Mouse (Mus musculus): ENCODE results near the gene Dsp. TPM values are rescaled to one million over a fixed set of nuclear protein-coding genes. Genes with fewer than 3 reads are reported as not detected.

Dsp gene
- polyA plus RNA-seq, 1 experiment, result not detected

DNA sequence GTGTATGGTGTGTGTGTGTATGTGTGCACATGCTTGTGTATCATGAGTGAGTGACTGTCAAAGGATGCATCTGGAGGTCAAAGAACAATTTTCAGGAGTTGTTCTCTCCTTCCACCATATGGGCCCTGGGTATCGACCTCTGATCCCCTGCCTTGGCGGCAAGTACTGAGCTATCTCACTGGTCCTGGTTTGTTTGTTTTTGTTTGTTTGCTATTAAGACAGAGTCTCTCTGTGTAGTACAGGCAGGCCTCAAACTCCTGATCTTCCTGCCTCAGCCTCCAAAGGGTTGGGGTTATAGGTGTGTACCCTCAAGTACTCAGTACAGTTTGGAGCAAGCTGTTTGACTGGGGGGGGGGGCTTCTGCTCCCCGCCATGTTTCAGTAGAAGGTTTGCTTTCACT, 16.0 kb downstream of the Dsp start:
- H3K27me3 ChIP-seq (ENCODE audit: control insufficient read depth, insufficient read depth, insufficient read length), result no peaks in the 10 kb centered on the region
- no peak overlapping the region for H3K4me3 ChIP-seq
- H3K36me3 ChIP-seq (ENCODE audit: control insufficient read depth, insufficient read depth), result no peaks in the 10 kb centered on the region
- no peak overlapping the region for H3K4me2 ChIP-seq (ENCODE audit: low read depth)
- no peaks in the 10 kb centered on the region for H3K79me2 ChIP-seq (ENCODE audit: control insufficient read depth, insufficient read depth)
- H3ac ChIP-seq (ENCODE audit: control insufficient read depth, insufficient read length), result no peak overlapping the region
- TF ChIP-seq MAX (IDR thresholded peaks at IDR 0.05; ENCODE audit: low read depth), result no peak
- no peak for TF ChIP-seq USF1 (IDR thresholded peaks at IDR 0.05; ENCODE audit: low read depth)
- TF ChIP-seq SRF (IDR thresholded peaks at IDR 0.05; ENCODE audit: control insufficient read depth, insufficient read length, low read depth), result no peak
- no peak for TF ChIP-seq POLR2AphosphoS2 (IDR thresholded peaks at IDR 0.05; ENCODE audit: insufficient read length, low read depth)
- TF ChIP-seq CEBPB (IDR thresholded peaks at IDR 0.05; ENCODE audit: insufficient read depth, poor library complexity, severe bottlenecking), result no peak
- no peak for TF ChIP-seq E2F4 (IDR thresholded peaks at IDR 0.05; ENCODE audit: insufficient read depth)
- no peak for TF ChIP-seq POLR2A (IDR thresholded peaks at IDR 0.05; ENCODE audit: insufficient read length, low read depth)
- TF ChIP-seq TCF3 (IDR thresholded peaks at IDR 0.05; ENCODE audit: insufficient read length, low read depth), result no peak
- TF ChIP-seq REST (IDR thresholded peaks at IDR 0.05; ENCODE audit: insufficient read depth, insufficient read length), result no peak
- TF ChIP-seq TCF12 (IDR thresholded peaks at IDR 0.05; ENCODE audit: insufficient read depth, poor library complexity, severe bottlenecking), result no peak
- TF ChIP-seq MYOG (IDR thresholded peaks at IDR 0.05; ENCODE audit: control insufficient read depth in 1 of 3, insufficient read depth in 1 of 3, insufficient read length in 2 of 3, low read depth in 2 of 3), result no peak
- TF ChIP-seq MYOD1 (IDR thresholded peaks at IDR 0.05; ENCODE audit: control insufficient read depth in 1 of 3, insufficient read length in 2 of 3, low read depth in 2 of 3), result no peak

DNA sequence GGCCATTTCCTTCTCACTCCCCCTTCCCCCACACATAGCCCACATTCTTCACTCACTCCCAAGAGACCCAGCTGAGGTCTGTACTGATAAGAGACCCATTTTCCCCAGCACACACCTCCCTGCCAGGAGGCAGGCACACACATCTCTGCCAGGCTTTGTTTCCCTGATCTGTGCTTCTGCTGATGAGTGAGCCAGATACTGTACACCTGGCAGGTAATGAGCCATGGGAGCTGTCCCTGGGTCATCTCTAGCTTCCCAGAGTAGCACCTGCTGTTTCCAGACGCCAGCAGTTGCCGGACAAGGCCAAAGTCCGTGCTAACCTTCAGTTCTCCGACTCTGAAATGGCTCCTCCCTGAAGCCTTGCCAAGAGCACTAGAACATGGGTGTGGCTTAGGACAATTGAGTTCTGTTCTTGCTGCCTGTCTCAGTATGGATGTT, 19.6 kb downstream of the Dsp start:
- TF ChIP-seq TCF3 (IDR thresholded peaks at IDR 0.05; ENCODE audit: insufficient read length, low read depth) (no peak), POLR2AphosphoS2 (IDR thresholded peaks at IDR 0.05; ENCODE audit: insufficient read length, low read depth) (no peak), USF1 (IDR thresholded peaks at IDR 0.05; ENCODE audit: low read depth) (no peak), TCF12 (IDR thresholded peaks at IDR 0.05; ENCODE audit: insufficient read depth, poor library complexity, severe bottlenecking) (no peak), E2F4 (IDR thresholded peaks at IDR 0.05; ENCODE audit: insufficient read depth) (no peak), POLR2A (IDR thresholded peaks at IDR 0.05; ENCODE audit: insufficient read length, low read depth) (no peak), MYOD1 (IDR thresholded peaks at IDR 0.05; ENCODE audit: control insufficient read depth in 1 of 3, insufficient read length in 2 of 3, low read depth in 2 of 3) (no peak), MAX (IDR thresholded peaks at IDR 0.05; ENCODE audit: low read depth) (no peak), REST (IDR thresholded peaks at IDR 0.05; ENCODE audit: insufficient read depth, insufficient read length) (no peak), MYOG (IDR thresholded peaks at IDR 0.05; ENCODE audit: control insufficient read depth in 1 of 3, insufficient read depth in 1 of 3, insufficient read length in 2 of 3, low read depth in 2 of 3) (no peak), SRF (IDR thresholded peaks at IDR 0.05; ENCODE audit: control insufficient read depth, insufficient read length, low read depth) (no peak), CEBPB (IDR thresholded peaks at IDR 0.05; ENCODE audit: insufficient read depth, poor library complexity, severe bottlenecking) (no peak)
- H3K27me3 ChIP-seq (ENCODE audit: control insufficient read depth, insufficient read depth, insufficient read length), result peaks cover 9% of the 10 kb centered on the region
- no peaks in the 10 kb centered on the region for H3K79me2 ChIP-seq (ENCODE audit: control insufficient read depth, insufficient read depth)
- H3ac ChIP-seq (ENCODE audit: control insufficient read depth, insufficient read length), result no peak overlapping the region
- H3K4me2 ChIP-seq (ENCODE audit: low read depth), result no peak overlapping the region
- no peaks in the 10 kb centered on the region for H3K36me3 ChIP-seq (ENCODE audit: control insufficient read depth, insufficient read depth)
- H3K4me3 ChIP-seq, result no peak overlapping the region

DNA sequence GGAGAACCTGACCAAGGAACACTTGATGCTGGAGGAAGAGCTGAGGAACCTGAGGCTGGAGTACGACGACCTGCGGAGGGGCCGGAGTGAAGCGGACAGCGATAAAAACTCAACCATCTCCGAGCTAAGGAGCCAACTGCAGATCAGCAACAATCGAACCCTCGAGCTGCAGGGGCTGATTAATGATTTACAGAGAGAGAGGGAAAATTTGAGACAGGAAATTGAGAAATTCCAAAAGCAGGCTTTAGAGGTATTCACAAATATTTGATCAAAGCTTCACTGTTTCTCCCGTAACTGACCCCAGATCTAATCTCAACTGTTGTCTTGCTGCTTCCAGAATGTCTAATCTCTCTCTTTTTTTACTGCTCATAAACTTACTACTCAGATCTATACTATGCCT, 42.3 kb downstream of the Dsp start:
- Histone ChIP-seq H3K79me2 (ENCODE audit: control insufficient read depth, insufficient read depth) (no peaks in the 10 kb centered on the region), H3K36me3 (ENCODE audit: control insufficient read depth, insufficient read depth) (no peaks in the 10 kb centered on the region), H3K4me2 (ENCODE audit: low read depth) (no peak overlapping the region)

DNA sequence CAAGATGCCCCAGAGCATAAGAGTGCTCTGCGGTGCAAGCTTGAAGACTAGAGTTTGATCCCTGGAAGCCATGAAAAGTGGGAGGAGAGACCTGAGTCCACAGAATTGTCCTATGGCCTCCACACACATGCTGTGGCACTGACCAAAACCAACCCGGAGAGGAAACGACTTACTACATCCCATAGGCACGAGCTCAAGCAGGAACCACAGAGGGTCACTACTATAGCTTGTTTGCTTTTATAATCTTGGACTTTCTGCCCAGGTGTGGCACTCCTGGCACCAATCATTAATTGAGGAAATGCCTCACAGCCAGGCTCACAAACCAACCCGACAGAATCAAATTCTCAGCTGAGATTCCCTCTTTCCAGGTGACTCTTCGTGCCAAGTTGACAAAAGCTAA, 50.3 kb downstream of the Dsp start:
- Histone ChIP-seq H3K36me3 (ENCODE audit: control insufficient read depth, insufficient read depth) (no peaks in the 10 kb centered on the region), H3K79me2 (ENCODE audit: control insufficient read depth, insufficient read depth) (peaks cover 14% of the 10 kb centered on the region), H3K4me2 (ENCODE audit: low read depth) (no peak overlapping the region), H3K4me3 (no peak overlapping the region), H3K27me3 (ENCODE audit: control insufficient read depth, insufficient read depth, insufficient read length) (no peaks in the 10 kb centered on the region), H3ac (ENCODE audit: control insufficient read depth, insufficient read length) (no peak overlapping the region)
- no peak for TF ChIP-seq POLR2A (IDR thresholded peaks at IDR 0.05; ENCODE audit: insufficient read length, low read depth)
- no peak for TF ChIP-seq SRF (IDR thresholded peaks at IDR 0.05; ENCODE audit: control insufficient read depth, insufficient read length, low read depth)
- no peak for TF ChIP-seq MYOD1 (IDR thresholded peaks at IDR 0.05; ENCODE audit: control insufficient read depth in 1 of 3, insufficient read length in 2 of 3, low read depth in 2 of 3)
- TF ChIP-seq E2F4 (IDR thresholded peaks at IDR 0.05; ENCODE audit: insufficient read depth), result no peak
- no peak for TF ChIP-seq USF1 (IDR thresholded peaks at IDR 0.05; ENCODE audit: low read depth)
- no peak for TF ChIP-seq POLR2AphosphoS2 (IDR thresholded peaks at IDR 0.05; ENCODE audit: insufficient read length, low read depth)
- no peak for TF ChIP-seq TCF3 (IDR thresholded peaks at IDR 0.05; ENCODE audit: insufficient read length, low read depth)
- TF ChIP-seq TCF12 (IDR thresholded peaks at IDR 0.05; ENCODE audit: insufficient read depth, poor library complexity, severe bottlenecking), result no peak
- TF ChIP-seq CEBPB (IDR thresholded peaks at IDR 0.05; ENCODE audit: insufficient read depth, poor library complexity, severe bottlenecking), result no peak
- no peak for TF ChIP-seq MYOG (IDR thresholded peaks at IDR 0.05; ENCODE audit: control insufficient read depth in 1 of 3, insufficient read depth in 1 of 3, insufficient read length in 2 of 3, low read depth in 2 of 3)
- TF ChIP-seq MAX (IDR thresholded peaks at IDR 0.05; ENCODE audit: low read depth), result no peak
- no peak for TF ChIP-seq REST (IDR thresholded peaks at IDR 0.05; ENCODE audit: insufficient read depth, insufficient read length)

More for the DNA sequence above, 42.3 kb downstream of the Dsp start:
- H3K27me3 ChIP-seq (ENCODE audit: control insufficient read depth, insufficient read depth, insufficient read length), result peaks cover 7% of the 10 kb centered on the region
- H3ac ChIP-seq (ENCODE audit: control insufficient read depth, insufficient read length), result no peak overlapping the region
- no peak overlapping the region for H3K4me3 ChIP-seq
- TF ChIP-seq POLR2A (IDR thresholded peaks at IDR 0.05; ENCODE audit: insufficient read length, low read depth) (no peak), MYOG (IDR thresholded peaks at IDR 0.05; ENCODE audit: control insufficient read depth in 1 of 3, insufficient read depth in 1 of 3, insufficient read length in 2 of 3, low read depth in 2 of 3) (no peak), SRF (IDR thresholded peaks at IDR 0.05; ENCODE audit: control insufficient read depth, insufficient read length, low read depth) (no peak), MYOD1 (IDR thresholded peaks at IDR 0.05; ENCODE audit: control insufficient read depth in 1 of 3, insufficient read length in 2 of 3, low read depth in 2 of 3) (no peak), TCF12 (IDR thresholded peaks at IDR 0.05; ENCODE audit: insufficient read depth, poor library complexity, severe bottlenecking) (no peak), MAX (IDR thresholded peaks at IDR 0.05; ENCODE audit: low read depth) (no peak), POLR2AphosphoS2 (IDR thresholded peaks at IDR 0.05; ENCODE audit: insufficient read length, low read depth) (no peak), E2F4 (IDR thresholded peaks at IDR 0.05; ENCODE audit: insufficient read depth) (no peak), CEBPB (IDR thresholded peaks at IDR 0.05; ENCODE audit: insufficient read depth, poor library complexity, severe bottlenecking) (no peak), TCF3 (IDR thresholded peaks at IDR 0.05; ENCODE audit: insufficient read length, low read depth) (no peak), REST (IDR thresholded peaks at IDR 0.05; ENCODE audit: insufficient read depth, insufficient read length) (no peak), USF1 (IDR thresholded peaks at IDR 0.05; ENCODE audit: low read depth) (no peak)
